Mouse (Mus musculus) liver, adult 2 months (tissue): ENCODE data around the gene Plcb1. TPM values are rescaled to one million over a fixed set of nuclear protein-coding genes. Genes with fewer than 3 reads are reported as not detected.
A peak's percentile ranks its signal among the peaks of the same experiment; 100 is the strongest.

Source experiments
- DNase-seq: peaks from one replicate; pipeline ENCODE4 v3.0.0-alpha.2; 2011; ENCODE audit warnings: low read depth, low spot score; ENCODE audit errors: extremely low read depth
- H3K27ac ChIP-seq: fragments of 200-500 bp; replicated peaks from 2 replicates; pipeline ENCODE4 v1.5.1; 2012; ENCODE audit warnings: low read depth, mild to moderate bottlenecking, control low read depth, inconsistent platforms, low read length; ENCODE audit not compliant: insufficient read depth
- H3K27me3 ChIP-seq: fragments of 200-500 bp; 2 replicates; pipeline ENCODE4 v1.6.1; 2012; ENCODE audit warnings: mild to moderate bottlenecking, moderate library complexity, low read length, inconsistent platforms; ENCODE audit not compliant: control insufficient read depth, insufficient read depth
- H3K36me3 ChIP-seq: fragments of 200-500 bp; 2 replicates; pipeline ENCODE4 v1.6.1; 2012; ENCODE audit warnings: low read length, inconsistent platforms; ENCODE audit not compliant: control insufficient read depth, insufficient read depth
- H3K4me1 ChIP-seq: fragments of 200-500 bp; 2 replicates; pipeline ENCODE4 v1.6.1; 2011; ENCODE audit warnings: low read length; ENCODE audit not compliant: control insufficient read depth, insufficient read depth
- H3K4me3 ChIP-seq: fragments of 200-500 bp; 2 replicates; pipeline ENCODE4 v1.5.1; 2011; ENCODE audit warnings: low read depth, mild to moderate bottlenecking, control low read depth, low read length, moderate library complexity; ENCODE audit not compliant: insufficient read depth
- H3K79me2 ChIP-seq: fragments of 200-500 bp; 2 replicates; pipeline ENCODE4 v1.6.1; 2012; ENCODE audit warnings: inconsistent platforms, mild to moderate bottlenecking, low read length, moderate library complexity; ENCODE audit not compliant: control insufficient read depth, insufficient read depth
- H3K9ac ChIP-seq: fragments of 200-500 bp; 2 replicates; pipeline ENCODE4 v1.6.1; 2012; ENCODE audit warnings: low read depth, mild to moderate bottlenecking, control low read depth, inconsistent platforms, low read length
- CTCF ChIP-seq: fragments of 200-500 bp; IDR thresholded peaks from 2 replicates; pipeline ENCODE4 v1.5.1; 2011; ENCODE audit warnings: low read depth, low read length, control low read depth
- POLR2A ChIP-seq: fragments of 200-500 bp; IDR thresholded peaks from 2 replicates; pipeline ENCODE4 v1.6.1; 2011; ENCODE audit warnings: low read length, control low read depth; ENCODE audit not compliant: insufficient read depth; ENCODE audit errors: extremely low read depth
- WGBS: fragments of 180-500 bp; shearing (Covaris S2); methylation state at CpG from one replicate; pipeline ENCODE4 v1.1.7; 2018; 5-methylcytosine and 5-hydroxymethylcytosine counted together
- polyA plus RNA-seq: library from polyadenylated mRNA; depleted of rRNA; stranded (reverse); fragments of >200 nt; gene quantifications from 2 replicates; pipeline ENCODE4 v1.2.3, GENCODE M21; 2012
- total RNA-seq: library from RNA; depleted of rRNA; stranded (reverse); fragments of >200 nt; gene quantifications from 2 replicates; pipeline ENCODE4 v1.2.3, GENCODE M21; 2014

The Plcb1 gene
- total and polyA plus RNA-seq, 2 experiments, result 0.88 to 15.4 TPM

- Histone ChIP-seq H3K9ac (no peak overlapping the region), H3K4me1 (peaks cover 6% of the 10 kb centered on the region), H3K36me3 (no peaks in the 10 kb centered on the region), H3K27ac (no peak overlapping the region), H3K27me3 (no peaks in the 10 kb centered on the region), H3K4me3 (no peak overlapping the region), H3K79me2 (peaks cover 2% of the 10 kb centered on the region; the same call in 1 of the 2 replicates)
- TF ChIP-seq CTCF (no peak), POLR2A (no peak)
- DNase-seq, result no peak
- 95% methylated on average over 6 of the region's 6 CpGs for WGBS
These were observed 186.5 kb downstream of the Plcb1 start for GRCm38 (mm10) chr2:134972376-134972775.

GRCm38 (mm10) chr2:134974711-134975110, 188.8 kb downstream of the Plcb1 start:
- DNase-seq, result peak; percentile 60
- peaks cover 3% of the 10 kb centered on the region; the same call in 1 of the 2 replicates for H3K79me2 ChIP-seq
- no peak overlapping the region for H3K9ac ChIP-seq
- H3K36me3 ChIP-seq, result no peaks in the 10 kb centered on the region
- 0 out of 2 replicates have a peak overlapping the region, but pooled peaks have one; percentile 22 for H3K27ac ChIP-seq
- WGBS, result 17% methylated on average over 6 of the region's 6 CpGs
- H3K4me1 ChIP-seq, result peaks cover 6% of the 10 kb centered on the region
- H3K4me3 ChIP-seq, result no peak overlapping the region
- no peaks in the 10 kb centered on the region for H3K27me3 ChIP-seq
- no peak for TF ChIP-seq POLR2A
- TF ChIP-seq CTCF, result no peak

- 26% methylated on average over 3 of the region's 3 CpGs for WGBS
These were observed 191.0 kb downstream of the Plcb1 start for GRCm38 (mm10) chr2:134976796-134977330.

GRCm38 (mm10) chr2:134977641-134978040, 191.8 kb downstream of the Plcb1 start:
- no peaks in the 10 kb centered on the region for H3K36me3 ChIP-seq
- no peak overlapping the region for H3K4me3 ChIP-seq
- H3K27me3 ChIP-seq, result no peaks in the 10 kb centered on the region
- TF ChIP-seq CTCF, result no peak
- TF ChIP-seq POLR2A, result no peak
- H3K9ac ChIP-seq, result no peak overlapping the region
- H3K79me2 ChIP-seq, result peaks cover 6% of the 10 kb centered on the region; the same call in 1 of the 2 replicates
- DNase-seq, result no peak
- peaks cover 6% of the 10 kb centered on the region for H3K4me1 ChIP-seq
- H3K27ac ChIP-seq, result no peak overlapping the region
- 80% methylated on average over 1 of the region's 1 CpGs for WGBS

More at GRCm38 (mm10) chr2:134976796-134977330, 191.0 kb downstream of the Plcb1 start:
- TF ChIP-seq CTCF (no peak), POLR2A (no peak)
- H3K79me2 ChIP-seq, result peaks cover 5% of the 10 kb centered on the region; the same call in 1 of the 2 replicates
- no peak overlapping the region for H3K9ac ChIP-seq
- H3K4me3 ChIP-seq, result no peak overlapping the region
- H3K4me1 ChIP-seq, result peaks cover 6% of the 10 kb centered on the region
- H3K36me3 ChIP-seq, result no peaks in the 10 kb centered on the region
- H3K27me3 ChIP-seq, result no peaks in the 10 kb centered on the region
- DNase-seq, result peak; percentile 70
- no peak overlapping the region for H3K27ac ChIP-seq

GRCm38 (mm10) chr2:134981394-134981793, 195.5 kb downstream of the Plcb1 start:
- peak; percentile 34 for DNase-seq
- Histone ChIP-seq H3K27me3 (no peaks in the 10 kb centered on the region), H3K36me3 (no peaks in the 10 kb centered on the region), H3K4me3 (no peak overlapping the region), H3K79me2 (peaks cover 10% of the 10 kb centered on the region; the same call in 1 of the 2 replicates), H3K9ac (no peak overlapping the region), H3K4me1 (no peaks in the 10 kb centered on the region; the same call in 1 of the 2 replicates), H3K27ac (no peak overlapping the region)
- TF ChIP-seq POLR2A (no peak), CTCF (no peak)

GRCm38 (mm10) chr2:134984884-134985283, 199.0 kb downstream of the Plcb1 start:
- no peaks in the 10 kb centered on the region for H3K27me3 ChIP-seq
- H3K79me2 ChIP-seq, result peaks cover 7% of the 10 kb centered on the region; the same call in 1 of the 2 replicates
- no peaks in the 10 kb centered on the region for H3K36me3 ChIP-seq
- no peak overlapping the region for H3K9ac ChIP-seq
- no peak overlapping the region for H3K4me3 ChIP-seq
- H3K27ac ChIP-seq, result no peak overlapping the region
- no peak for TF ChIP-seq POLR2A
- no peak for TF ChIP-seq CTCF
- DNase-seq, result no peak
- no peaks in the 10 kb centered on the region for H3K4me1 ChIP-seq
- 97% methylated on average over 3 of the region's 3 CpGs for WGBS
